Mouse (Mus musculus): ENCODE data around the gene Micu1. TPM values are rescaled to one million over a fixed set of nuclear protein-coding genes. Genes with fewer than 3 reads are reported as not detected.

Gene Micu1
- total RNA-seq, 2 experiments from 2014 or later = 94.0 to 99.5 TPM

DNA sequence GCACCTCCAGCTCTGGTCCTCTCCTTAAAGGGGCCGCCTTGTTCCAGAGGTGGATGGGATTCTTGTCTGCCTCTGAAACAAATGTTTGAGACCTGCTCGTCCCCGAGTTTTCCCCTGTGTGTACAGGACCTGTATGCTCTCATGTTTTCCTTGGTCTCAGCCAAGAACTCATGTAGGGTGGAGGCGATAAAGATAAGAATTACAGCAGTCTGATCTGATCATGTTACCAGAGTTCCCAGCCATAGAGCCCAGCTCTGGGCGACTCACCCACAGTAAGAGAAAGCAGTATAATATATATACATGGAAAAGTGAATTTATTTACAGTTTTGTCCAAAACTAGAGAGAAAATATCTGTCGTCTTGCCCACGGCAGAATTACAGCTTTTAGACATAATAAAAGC, 17.7 kb downstream of the Micu1 start:
- no peak for DNase-seq (ENCODE audit: extremely low spot score in 1 of 2, low spot score in 1 of 2)

- no peak for DNase-seq (ENCODE audit: extremely low spot score in 1 of 2, low spot score in 1 of 2)
Observed at GRCm38 (mm10) chr10:59721555-59721954, 19.3 kb downstream of the Micu1 start.

- DNase-seq (ENCODE audit: extremely low spot score in 1 of 2, low spot score in 1 of 2) = no peak
Observed at GRCm38 (mm10) chr10:59724634-59725033, 22.4 kb downstream of the Micu1 start.

GRCm38 (mm10) chr10:59727251-59727650, 25.0 kb downstream of the Micu1 start:
- no peak for DNase-seq (ENCODE audit: extremely low spot score in 1 of 2, low spot score in 1 of 2)

DNA sequence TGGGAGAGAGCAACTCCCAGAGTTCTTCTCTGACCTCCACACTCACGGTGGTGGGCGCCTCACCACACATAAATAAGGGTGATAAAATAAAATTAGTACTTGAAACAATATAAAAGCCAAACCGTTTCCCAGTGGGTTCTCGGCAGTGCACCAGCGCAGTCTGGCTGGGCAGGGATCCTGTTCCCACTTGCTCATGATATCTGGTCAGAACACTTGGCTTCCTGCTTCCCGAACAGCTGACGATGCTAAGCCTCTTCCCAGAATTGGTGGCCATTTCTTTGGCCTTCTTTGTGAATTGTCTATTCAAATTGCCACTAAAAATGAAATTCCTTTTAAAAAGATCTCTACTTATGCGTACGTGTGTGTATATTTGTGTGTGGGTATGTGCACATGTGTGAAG, 27.0 kb downstream of the Micu1 start:
- no peak for DNase-seq (ENCODE audit: extremely low spot score in 1 of 2, low spot score in 1 of 2)

DNA sequence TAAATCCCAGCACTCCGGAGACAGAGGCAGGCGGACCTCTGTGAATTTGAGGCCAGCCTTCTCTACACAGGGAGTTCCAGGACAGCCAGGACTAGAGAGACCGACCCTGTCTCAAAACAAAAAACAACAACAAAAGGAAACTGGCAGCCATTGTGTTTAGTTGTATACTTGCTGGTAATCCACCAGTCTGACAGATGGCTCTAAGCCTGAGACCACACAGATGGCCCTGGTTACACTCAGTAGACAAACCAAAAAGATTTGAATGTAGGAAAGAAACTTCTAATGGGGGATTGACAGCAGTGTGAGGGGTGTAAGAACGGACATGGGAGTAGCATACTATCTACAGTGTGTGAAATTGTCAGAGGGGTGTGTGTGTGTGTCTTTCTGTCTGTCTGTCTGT, 27.6 kb downstream of the Micu1 start:
- no peak for DNase-seq (ENCODE audit: extremely low spot score in 1 of 2, low spot score in 1 of 2)

- DNase-seq (ENCODE audit: extremely low spot score in 1 of 2, low spot score in 1 of 2) = no peak
Observed at GRCm38 (mm10) chr10:59736027-59736598, 33.8 kb downstream of the Micu1 start.

GRCm38 (mm10) chr10:59741448-59741847, 39.2 kb downstream of the Micu1 start:
- DNase-seq (ENCODE audit: extremely low spot score in 1 of 2, low spot score in 1 of 2) = no peak

GRCm38 (mm10) chr10:59743397-59743796, 41.1 kb downstream of the Micu1 start:
- no peak for DNase-seq (ENCODE audit: extremely low spot score in 1 of 2, low spot score in 1 of 2)

- no peak for DNase-seq (ENCODE audit: extremely low spot score in 1 of 2, low spot score in 1 of 2)
Observed at GRCm38 (mm10) chr10:59743969-59744368, 41.7 kb downstream of the Micu1 start.

DNA sequence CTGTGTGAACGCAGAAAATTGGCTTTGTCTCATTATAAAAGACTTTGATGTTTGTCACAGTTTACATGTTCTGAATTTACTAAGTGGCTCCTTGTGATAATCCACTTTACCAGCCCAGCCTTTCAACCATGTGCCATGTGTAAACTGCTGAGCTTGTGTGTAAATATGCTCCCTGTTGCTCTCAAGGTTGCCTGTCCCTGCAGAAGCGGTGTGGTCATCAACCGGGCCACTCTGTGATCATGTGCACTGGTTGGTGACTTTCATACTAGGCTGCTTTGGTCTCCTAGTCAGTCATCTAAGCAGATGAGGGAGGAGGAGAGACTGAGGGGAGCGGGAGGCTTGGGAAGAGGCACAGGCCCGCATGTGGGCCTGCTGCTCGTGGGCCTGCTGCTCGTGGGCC, 45.1 kb downstream of the Micu1 start:
- DNase-seq (ENCODE audit: extremely low spot score in 1 of 2, low spot score in 1 of 2) = no peak

- no peak for DNase-seq (ENCODE audit: extremely low spot score in 1 of 2, low spot score in 1 of 2)
Observed at GRCm38 (mm10) chr10:59748699-59749200, 46.5 kb downstream of the Micu1 start.

GRCm38 (mm10) chr10:59753538-59754069, 51.3 kb downstream of the Micu1 start:
- DNase-seq (ENCODE audit: extremely low spot score in 1 of 2, low spot score in 1 of 2) = no peak

DNA sequence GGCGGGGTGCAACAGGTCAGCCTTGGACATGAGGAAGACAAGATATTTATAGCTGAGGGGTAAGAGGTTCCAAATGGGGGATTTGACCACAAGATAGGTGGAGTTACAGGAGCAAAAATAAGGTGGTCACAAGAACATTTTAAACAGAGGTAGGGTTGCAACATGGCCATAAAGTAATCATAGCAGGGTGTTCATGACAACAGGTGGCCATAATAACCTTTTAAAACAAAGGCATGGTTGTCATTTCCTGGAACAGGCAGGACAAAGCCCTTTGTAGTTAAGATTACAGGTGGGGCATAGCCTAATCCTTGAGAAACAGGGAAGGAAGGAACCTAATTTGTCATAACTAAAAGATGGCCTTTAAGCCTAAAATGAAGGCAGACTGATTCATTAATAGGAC, 51.8 kb downstream of the Micu1 start:
- no peak for DNase-seq (ENCODE audit: extremely low spot score in 1 of 2, low spot score in 1 of 2)

GRCm38 (mm10) chr10:59754901-59755300, 52.6 kb downstream of the Micu1 start:
- no peak for DNase-seq (ENCODE audit: extremely low spot score in 1 of 2, low spot score in 1 of 2)

- no peak for DNase-seq (ENCODE audit: extremely low spot score in 1 of 2, low spot score in 1 of 2)
Observed at GRCm38 (mm10) chr10:59755681-59756080, 53.4 kb downstream of the Micu1 start.

DNA sequence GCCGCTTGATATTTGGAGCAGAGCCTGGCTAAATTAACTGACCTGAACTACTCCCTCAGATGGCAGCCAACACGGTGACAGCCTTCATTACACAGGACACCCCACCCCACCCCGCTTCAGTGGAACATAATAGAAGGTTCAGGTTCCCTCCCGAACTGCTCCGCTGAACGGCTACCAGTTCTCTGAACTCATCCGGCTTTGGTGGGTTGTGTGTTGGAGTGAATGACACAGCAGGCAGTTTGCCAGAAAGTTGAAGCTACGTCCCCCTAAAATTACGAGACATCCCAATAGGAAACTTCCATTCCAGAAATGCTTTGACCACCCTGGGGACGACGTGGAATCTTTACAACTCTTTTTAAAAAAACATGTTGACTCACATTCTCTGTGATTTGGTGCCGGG, 53.8 kb downstream of the Micu1 start:
- DNase-seq (ENCODE audit: extremely low spot score in 1 of 2, low spot score in 1 of 2) = no peak

DNA sequence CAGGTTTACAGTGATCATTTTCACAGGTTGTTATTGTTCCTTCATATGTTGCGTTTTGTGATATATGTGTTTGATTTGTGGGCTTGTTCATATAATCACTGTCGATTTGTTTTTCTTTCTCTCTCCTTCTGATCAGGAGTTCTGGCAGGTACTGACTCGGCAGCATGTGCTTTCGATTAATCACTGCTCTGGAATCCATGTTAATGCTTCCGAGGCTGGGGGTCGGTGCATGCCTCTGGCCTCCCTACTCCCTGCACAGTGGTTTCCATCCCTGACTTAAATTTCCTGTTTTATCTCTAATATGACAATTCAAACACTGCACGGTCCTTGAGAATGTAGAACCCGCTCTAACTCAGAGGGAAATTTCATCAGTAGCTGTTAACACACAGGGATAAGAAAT, 54.3 kb downstream of the Micu1 start:
- no peak for DNase-seq (ENCODE audit: extremely low spot score in 1 of 2, low spot score in 1 of 2)

DNA sequence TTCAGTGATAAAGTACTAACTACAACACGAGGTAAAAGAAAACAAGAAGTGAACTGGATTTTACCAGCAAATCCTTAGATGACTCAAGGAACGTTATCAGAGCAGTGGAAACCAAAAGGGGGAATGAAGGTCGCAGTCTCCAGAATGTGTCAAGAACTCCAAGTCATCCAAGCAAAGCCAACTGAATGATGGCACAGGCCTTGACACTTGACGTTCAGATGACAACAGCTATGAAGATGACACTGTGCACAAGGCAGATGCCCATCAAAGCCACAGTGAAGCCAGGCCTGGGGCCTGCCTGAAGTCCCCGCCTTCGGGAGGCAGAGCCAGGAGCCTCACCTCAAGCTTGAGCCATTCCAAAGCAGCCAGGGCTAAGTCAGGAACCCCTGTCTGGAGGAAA, 62.5 kb downstream of the Micu1 start:
- no peak for DNase-seq (ENCODE audit: extremely low spot score in 1 of 2, low spot score in 1 of 2)

- DNase-seq (ENCODE audit: extremely low spot score in 1 of 2, low spot score in 1 of 2) = no peak
Observed at GRCm38 (mm10) chr10:59768369-59769079, 66.2 kb downstream of the Micu1 start.

DNA sequence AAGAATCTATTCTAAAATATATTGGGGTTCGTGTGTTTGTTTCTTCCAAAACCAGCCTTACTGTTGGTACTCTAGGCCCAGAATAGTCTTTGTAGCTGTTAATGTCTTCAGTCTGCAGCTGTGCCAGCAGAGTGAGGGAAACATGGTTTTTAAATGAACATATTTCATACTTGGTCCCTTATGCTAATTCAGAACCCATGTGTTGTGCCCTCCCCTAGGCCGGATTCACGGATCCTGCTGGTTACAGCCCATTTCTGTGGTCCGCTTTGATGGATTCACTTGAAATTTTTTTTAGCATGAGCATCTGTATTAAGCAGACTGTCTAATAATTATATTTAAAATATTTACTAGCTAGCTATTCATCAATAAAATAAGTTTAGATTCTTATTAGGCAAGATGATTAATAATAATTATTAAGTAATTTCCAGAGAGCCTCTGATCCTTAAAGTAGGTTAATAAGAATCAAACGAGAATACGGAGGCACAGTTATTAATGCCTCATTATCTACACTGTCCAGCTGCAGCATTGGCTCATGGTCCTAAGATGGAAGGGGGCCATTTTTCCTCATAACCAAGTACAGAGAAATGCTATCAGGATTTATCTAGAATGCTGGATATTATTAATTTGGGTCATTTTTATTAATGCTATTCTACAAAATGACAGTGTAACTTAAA, 69.2 kb downstream of the Micu1 start:
- DNase-seq (ENCODE audit: extremely low spot score in 1 of 2, low spot score in 1 of 2) = no peak

- no peak for DNase-seq (ENCODE audit: extremely low spot score in 1 of 2, low spot score in 1 of 2)
Observed at GRCm38 (mm10) chr10:59772049-59772397, 69.7 kb downstream of the Micu1 start.
